Mouse (Mus musculus): ENCODE measurements around the gene Ubl7. TPM values are rescaled to one million over a fixed set of nuclear protein-coding genes. Genes with fewer than 3 reads are reported as not detected.

Ubl7 gene
- polyA plus RNA-seq, 1 experiment = 88.3 TPM

DNA sequence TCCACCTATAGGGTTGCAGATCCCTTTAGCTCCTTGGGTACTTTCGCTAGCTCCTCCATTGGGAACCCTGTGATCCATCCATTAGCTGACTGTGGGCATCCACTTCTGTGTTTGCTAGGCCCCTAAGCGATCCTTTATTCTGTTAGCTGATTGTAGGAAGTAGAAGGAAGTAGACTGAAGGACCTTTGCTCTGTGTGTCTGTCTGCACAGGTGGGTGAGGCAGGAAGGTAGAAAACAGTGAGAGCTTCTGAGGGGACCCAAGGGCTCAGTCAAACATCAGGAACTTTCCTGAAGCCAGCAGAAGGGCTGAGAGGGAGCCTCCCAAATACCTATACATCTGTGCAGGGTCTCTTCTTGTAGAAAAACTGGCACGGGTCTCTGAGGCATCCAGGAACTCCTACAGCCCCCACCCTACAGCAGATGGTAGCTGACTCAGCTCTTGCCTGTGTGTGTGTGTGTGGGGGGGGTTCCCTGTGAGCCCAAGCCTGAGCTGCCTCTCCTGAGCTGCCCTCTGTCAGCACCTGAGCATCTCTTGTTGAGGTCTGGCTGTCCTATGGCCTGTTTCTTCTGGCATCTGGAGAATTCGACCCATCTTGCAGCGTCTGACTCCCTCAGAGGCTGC is 64.5 kb downstream of the Ubl7 start:
- Histone ChIP-seq H3K4me1 (ENCODE audit: control insufficient read depth, insufficient read depth, insufficient read length) (peaks cover 45% of the 10 kb centered on the region; the same call in 1 of the 2 replicates), H3K27ac (ENCODE audit: insufficient read depth, low read length) (no peak overlapping the region), H3K36me3 (ENCODE audit: control insufficient read depth, insufficient read depth, low read length) (no peaks in the 10 kb centered on the region), H3K27me3 (ENCODE audit: control insufficient read depth, insufficient read depth, low read length) (no peaks in the 10 kb centered on the region), H3K4me3 (ENCODE audit: extremely low read depth, insufficient read depth, insufficient read length) (no peak overlapping the region)
- no peak for TF ChIP-seq CTCF (IDR thresholded peaks at IDR 0.05; ENCODE audit: extremely low read depth, insufficient read depth, insufficient read length, insufficient replicate concordance)
- no peak for TF ChIP-seq POLR2A (IDR thresholded peaks at IDR 0.05; ENCODE audit: low read depth, low read length)
- DNase-seq (ENCODE audit: low read depth in 1 of 2, low spot score in 2 of 2) = no peak
- WGBS = 73% methylated on average over 5 of the region's 5 CpGs

DNA sequence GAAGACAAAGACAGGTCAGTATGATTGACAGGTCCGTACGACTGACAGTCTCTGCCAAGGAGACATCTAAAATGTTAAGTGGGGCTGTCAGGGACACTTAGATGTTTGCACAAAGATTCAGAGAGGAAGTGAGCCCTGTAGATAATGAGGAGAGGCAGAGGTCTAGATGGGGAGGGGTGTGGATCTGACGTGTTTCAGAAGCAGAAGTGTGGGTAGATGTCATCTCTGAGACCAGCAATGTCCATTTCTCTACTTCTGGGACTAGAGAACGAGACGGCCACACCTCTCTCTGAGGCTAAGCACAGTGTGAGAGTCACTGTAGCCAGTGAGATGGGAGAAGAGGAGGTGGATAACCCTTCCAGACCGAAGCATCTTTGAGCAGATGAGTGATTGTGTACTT is 67.2 kb downstream of the Ubl7 start:
- H3K36me3 ChIP-seq (ENCODE audit: control insufficient read depth, insufficient read depth, low read length) = no peaks in the 10 kb centered on the region
- peaks cover 27% of the 10 kb centered on the region; the same call in 1 of the 2 replicates for H3K4me1 ChIP-seq (ENCODE audit: control insufficient read depth, insufficient read depth, insufficient read length)
- no peaks in the 10 kb centered on the region for H3K27me3 ChIP-seq (ENCODE audit: control insufficient read depth, insufficient read depth, low read length)
- H3K27ac ChIP-seq (ENCODE audit: insufficient read depth, low read length) = 0 out of 2 replicates have a peak overlapping the region, but pooled peaks have one; percentile 4
- no peak overlapping the region for H3K4me3 ChIP-seq (ENCODE audit: extremely low read depth, insufficient read depth, insufficient read length)
- DNase-seq (ENCODE audit: low read depth in 1 of 2, low spot score in 2 of 2) = no peak
- 40% methylated on average over 6 of the region's 6 CpGs for WGBS
- no peak for TF ChIP-seq CTCF (IDR thresholded peaks at IDR 0.05; ENCODE audit: extremely low read depth, insufficient read depth, insufficient read length, insufficient replicate concordance)
- TF ChIP-seq POLR2A (IDR thresholded peaks at IDR 0.05; ENCODE audit: low read depth, low read length) = no peak

DNA sequence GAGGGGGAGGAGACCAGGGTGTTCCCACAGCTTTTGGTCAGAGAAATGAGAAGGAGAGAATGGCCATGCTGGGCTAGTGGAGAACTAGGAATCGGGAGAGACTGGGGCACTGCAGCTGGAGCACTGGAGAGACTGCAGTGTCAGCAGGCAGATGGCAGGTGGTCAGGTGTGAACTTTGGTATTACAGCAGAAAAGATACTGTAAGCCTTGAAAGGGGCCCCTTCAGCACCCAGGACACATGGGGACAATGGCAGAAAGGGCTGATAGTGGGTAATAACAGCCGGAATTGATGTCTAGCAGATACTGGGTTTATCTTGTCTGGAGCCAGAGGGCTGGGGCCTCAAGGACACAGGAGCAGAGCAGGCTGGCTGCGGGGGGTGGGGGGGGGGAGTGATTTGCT is 68.1 kb downstream of the Ubl7 start:
- TF ChIP-seq POLR2A (IDR thresholded peaks at IDR 0.05; ENCODE audit: low read depth, low read length) (no peak), CTCF (IDR thresholded peaks at IDR 0.05; ENCODE audit: extremely low read depth, insufficient read depth, insufficient read length, insufficient replicate concordance) (no peak)
- Histone ChIP-seq H3K36me3 (ENCODE audit: control insufficient read depth, insufficient read depth, low read length) (no peaks in the 10 kb centered on the region), H3K4me3 (ENCODE audit: extremely low read depth, insufficient read depth, insufficient read length) (no peak overlapping the region), H3K4me1 (ENCODE audit: control insufficient read depth, insufficient read depth, insufficient read length) (peaks cover 20% of the 10 kb centered on the region; the same call in 1 of the 2 replicates), H3K27ac (ENCODE audit: insufficient read depth, low read length) (no peak overlapping the region), H3K27me3 (ENCODE audit: control insufficient read depth, insufficient read depth, low read length) (no peaks in the 10 kb centered on the region)
- DNase-seq (ENCODE audit: low read depth in 1 of 2, low spot score in 2 of 2) = no peak
- 93% methylated on average over 3 of the region's 3 CpGs for WGBS

Other genes with a start within 250 kb of the Ubl7 start
- gene Cyp1a2, start 227.3 kb upstream of the Ubl7 start, polyA plus RNA-seq (2012; rRNA removed) = not detected in 2 replicates
- 0.13 and 0.15 TPM in 2 replicates for gene Cyp1a1, start 223.1 kb upstream of the Ubl7 start, polyA plus RNA-seq (2012; rRNA removed)
- gene Edc3, start 202.4 kb upstream of the Ubl7 start, polyA plus RNA-seq (2012; rRNA removed) = 9.9 and 11.2 TPM in 2 replicates
- 99.1 and 117 TPM in 2 replicates for gene Clk3, start 145.1 kb upstream of the Ubl7 start, polyA plus RNA-seq (2012; rRNA removed)
- 35.2 and 38.6 TPM in 2 replicates for gene Arid3b, start 74.2 kb upstream of the Ubl7 start, polyA plus RNA-seq (2012; rRNA removed)
- gene Sema7a, start 29.1 kb downstream of the Ubl7 start, polyA plus RNA-seq (2012; rRNA removed) = 26.1 and 35.7 TPM in 2 replicates
- 0.52 and 0.67 TPM in 2 replicates for gene Cyp11a1, start 95.4 kb downstream of the Ubl7 start, polyA plus RNA-seq (2012; rRNA removed)
- 1.9 and 3.4 TPM in 2 replicates for gene Stra6, start 152.8 kb downstream of the Ubl7 start, polyA plus RNA-seq (2012; rRNA removed)
- gene Ccdc33, start 207.8 kb downstream of the Ubl7 start, polyA plus RNA-seq (2012; rRNA removed) = 0.06 and 0.09 TPM in 2 replicates